Mouse (Mus musculus) stomach, embryonic 14.5 days (tissue): Measurements from ENCODE around the gene Pappa. TPM values are rescaled to one million over a fixed set of nuclear protein-coding genes. Genes with fewer than 3 reads are reported as not detected.

Experiments
- ATAC-seq: fragments of 200-750 bp; cut with Nextera tagmentation; 2 replicates; pipeline ENCODE4 v1.8.0; 2017; ENCODE audit warnings: low read depth, moderate TSS enrichment; ENCODE audit not compliant: insufficient number of reproducible peaks, insufficient read depth, low FRiP score
- H3K27ac ChIP-seq: fragments of 300-500 bp; sonication (generic); 2 replicates; pipeline ENCODE4 v1.5.1; 2014; ENCODE audit warnings: mild to moderate bottlenecking, low read length, moderate library complexity, mixed read lengths
- H3K27me3 ChIP-seq: fragments of 300-500 bp; sonication (generic); 2 replicates; pipeline ENCODE4 v1.6.1; 2014; ENCODE audit warnings: low read length, control low read depth, mixed read lengths; ENCODE audit not compliant: control insufficient read depth, insufficient read depth
- H3K36me3 ChIP-seq: fragments of 300-500 bp; sonication (generic); 2 replicates; pipeline ENCODE4 v1.6.1; 2014; ENCODE audit warnings: mild to moderate bottlenecking, control low read depth, low read length, moderate library complexity, mixed read lengths; ENCODE audit not compliant: control insufficient read depth, insufficient read depth
- H3K4me1 ChIP-seq: fragments of 300-500 bp; sonication (generic); 2 replicates; pipeline ENCODE4 v1.6.1; 2014; ENCODE audit warnings: low read length, control low read depth, mixed read lengths; ENCODE audit not compliant: control insufficient read depth, insufficient read depth
- H3K4me2 ChIP-seq: fragments of 300-500 bp; sonication (generic); replicated peaks from 2 replicates; pipeline ENCODE4 v1.6.1; 2014; ENCODE audit warnings: low read depth, low read length, control low read depth
- H3K4me3 ChIP-seq: fragments of 300-500 bp; sonication (generic); 2 replicates; pipeline ENCODE4 v1.5.1; 2014; ENCODE audit warnings: low read depth, low read length, control low read depth
- H3K9ac ChIP-seq: fragments of 300-500 bp; sonication (generic); replicated peaks from 2 replicates; pipeline ENCODE4 v1.6.1; 2014; ENCODE audit warnings: low read depth, mild to moderate bottlenecking, control low read depth, low read length, moderate library complexity, mixed read lengths
- H3K9me3 ChIP-seq: fragments of 300-500 bp; sonication (generic); 2 replicates; pipeline ENCODE4 v1.6.1; 2016; ENCODE audit warnings: low read depth, low read length, control low read depth; ENCODE audit not compliant: control insufficient read depth
- WGBS: fragments of 180-500 bp; shearing (Covaris S2); extraction: QIAGEN DNeasy Blood & Tissue Kit; methylation state at CpG from one replicate; pipeline ENCODE4 v1.1.7; 2014; 5-methylcytosine and 5-hydroxymethylcytosine counted together
- polyA plus RNA-seq: library from polyadenylated mRNA; unstranded; fragments of >200 nt; fragmentation: Nextera tagmentation; extraction: Ambion mirVana; gene quantifications from 2 replicates; pipeline ENCODE4 v1.2.1, GENCODE M21; 2014

Gene Pappa
- polyA plus RNA-seq, 1 experiment from 2014 or later: 1.3 TPM

DNA sequence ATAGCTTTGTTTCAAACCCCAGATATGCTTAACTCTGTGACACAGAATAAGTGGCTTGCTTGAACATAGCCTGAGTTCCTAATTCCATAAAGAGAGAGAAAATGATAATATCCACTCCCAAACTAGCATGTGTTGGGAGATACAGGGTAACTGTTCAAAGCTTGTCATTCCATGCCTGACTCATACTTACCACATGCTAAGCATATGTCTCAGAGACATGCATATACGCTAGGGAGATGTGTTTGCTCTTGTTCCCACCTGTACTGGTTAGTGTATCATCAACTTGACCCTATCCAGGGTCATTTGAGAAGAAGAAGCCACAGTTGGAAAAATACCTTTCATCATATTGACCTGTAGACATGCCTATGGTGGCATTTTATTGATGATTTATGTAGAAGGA, 63.7 kb downstream of the Pappa start:
- no peaks in the 10 kb centered on the region for H3K36me3 ChIP-seq
- no peak for ATAC-seq
- H3K27me3 ChIP-seq: no peaks in the 10 kb centered on the region
- no peak overlapping the region for H3K27ac ChIP-seq
- no peak overlapping the region for H3K9ac ChIP-seq
- WGBS: 88% methylated on average over 1 of the region's 1 CpGs
- H3K4me1 ChIP-seq: no peaks in the 10 kb centered on the region
- H3K4me2 ChIP-seq: no peak overlapping the region
- no peak overlapping the region for H3K4me3 ChIP-seq
- H3K9me3 ChIP-seq: no peaks in the 10 kb centered on the region

DNA sequence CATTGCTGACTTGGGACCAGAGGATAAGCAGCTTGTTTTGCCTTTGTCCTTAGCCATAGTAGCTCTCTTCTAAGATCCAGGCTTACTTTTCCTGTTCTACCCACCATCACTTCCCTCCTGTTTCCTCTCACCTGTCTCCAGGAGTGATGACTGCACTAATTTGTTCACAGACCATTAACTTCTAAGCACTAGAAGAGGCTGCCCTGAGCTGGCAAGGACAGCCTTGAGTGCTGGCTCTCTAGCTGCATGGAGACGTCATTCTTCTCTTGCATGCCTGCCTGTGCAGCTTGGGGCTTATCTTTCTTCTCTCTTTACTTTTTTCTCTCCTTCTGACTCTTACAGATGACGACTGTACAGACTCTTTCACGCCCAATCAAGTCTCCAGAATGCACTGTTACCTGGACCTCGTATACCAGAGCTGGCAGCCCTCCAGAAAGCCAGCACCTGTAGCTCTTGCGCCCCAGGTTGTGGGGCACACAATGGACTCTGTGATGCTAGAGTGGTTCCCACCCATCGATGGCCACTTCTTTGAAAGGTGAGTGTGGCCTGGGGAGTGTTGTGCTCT, 65.0 kb downstream of the Pappa start:
- Histone ChIP-seq H3K36me3 (no peaks in the 10 kb centered on the region), H3K4me2 (no peak overlapping the region), H3K4me3 (no peak overlapping the region), H3K4me1 (no peaks in the 10 kb centered on the region), H3K9me3 (no peaks in the 10 kb centered on the region), H3K27ac (no peak overlapping the region), H3K27me3 (no peaks in the 10 kb centered on the region), H3K9ac (no peak overlapping the region)
- 0 out of 2 replicates have a peak, but pooled peaks have one; percentile 28 for ATAC-seq
- WGBS: 67% methylated on average over 6 of the region's 6 CpGs

DNA sequence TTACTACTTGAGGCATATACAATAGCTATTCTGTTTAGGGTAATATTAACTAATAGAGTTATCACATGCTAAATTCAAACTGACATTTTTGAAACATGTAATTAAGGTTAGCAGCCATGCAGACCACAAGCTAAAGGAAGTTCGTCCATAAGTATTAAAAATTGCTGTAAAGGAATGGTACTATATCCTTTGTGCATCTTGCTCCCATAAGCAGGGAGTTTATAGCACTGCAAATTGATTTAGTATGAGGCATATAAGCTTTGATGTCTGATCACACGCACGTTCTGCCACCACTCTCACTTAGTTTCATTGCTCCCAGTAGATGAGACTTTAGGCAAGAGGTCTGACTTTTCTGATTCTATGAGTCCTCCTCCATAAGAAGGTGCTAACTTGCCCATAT, 68.8 kb downstream of the Pappa start:
- H3K36me3 ChIP-seq: no peaks in the 10 kb centered on the region
- no peak overlapping the region for H3K27ac ChIP-seq
- no peak overlapping the region for H3K4me2 ChIP-seq
- H3K9me3 ChIP-seq: no peaks in the 10 kb centered on the region
- H3K9ac ChIP-seq: no peak overlapping the region
- H3K27me3 ChIP-seq: no peaks in the 10 kb centered on the region
- no peak for ATAC-seq
- whole genome bisulfite sequencing: 77% methylated on average over 3 of the region's 3 CpGs
- H3K4me3 ChIP-seq: no peak overlapping the region
- H3K4me1 ChIP-seq: no peaks in the 10 kb centered on the region

DNA sequence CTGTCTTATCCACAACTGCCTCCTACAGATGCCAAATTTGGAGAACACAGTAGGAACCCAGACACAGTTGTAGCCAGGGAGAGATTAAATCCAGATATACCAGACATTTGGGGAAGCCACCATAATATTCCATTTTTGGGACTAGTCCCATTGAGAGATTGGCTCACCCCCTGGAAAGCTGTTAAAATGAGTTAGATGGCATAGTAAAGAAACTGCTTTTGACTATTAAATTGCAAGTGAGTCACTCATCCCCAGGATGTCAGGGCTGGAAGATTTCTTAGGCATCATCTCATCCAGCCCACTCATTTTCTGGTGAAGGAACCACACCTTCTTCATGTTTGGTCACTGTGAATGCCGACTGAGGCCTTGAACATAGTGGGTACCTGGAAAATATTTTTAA, 72.0 kb downstream of the Pappa start:
- no peak overlapping the region for H3K9ac ChIP-seq
- no peaks in the 10 kb centered on the region for H3K9me3 ChIP-seq
- H3K27ac ChIP-seq: no peak overlapping the region
- no peaks in the 10 kb centered on the region for H3K27me3 ChIP-seq
- no peak overlapping the region for H3K4me2 ChIP-seq
- no peaks in the 10 kb centered on the region for H3K4me1 ChIP-seq
- no peak for ATAC-seq
- H3K4me3 ChIP-seq: no peak overlapping the region
- no peaks in the 10 kb centered on the region for H3K36me3 ChIP-seq
- 79% methylated on average over 1 of the region's 1 CpGs for WGBS

DNA sequence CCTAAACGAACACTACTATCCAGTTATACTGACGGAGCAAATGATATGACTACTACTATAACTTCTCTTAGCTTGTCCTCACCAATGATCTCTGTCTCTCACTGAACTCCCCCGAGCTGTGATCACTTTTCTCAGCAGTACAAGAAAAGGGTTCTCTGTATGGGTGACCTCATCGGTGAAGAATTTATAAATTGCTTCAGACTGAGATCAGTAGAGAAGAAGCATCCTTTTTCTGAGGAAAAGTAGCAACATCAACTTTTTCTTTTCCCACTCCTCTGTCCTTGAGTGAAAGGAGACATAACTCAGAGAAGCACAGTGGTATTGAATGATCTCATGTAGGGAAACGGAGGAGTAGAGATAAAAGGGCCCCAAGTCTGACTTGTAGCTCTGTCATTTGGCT, 79.7 kb downstream of the Pappa start:
- no peak overlapping the region for H3K27ac ChIP-seq
- ATAC-seq: no peak
- WGBS: 69% methylated on average over 5 of the region's 5 CpGs
- no peak overlapping the region for H3K9ac ChIP-seq
- no peaks in the 10 kb centered on the region for H3K4me1 ChIP-seq
- H3K4me2 ChIP-seq: no peak overlapping the region
- H3K4me3 ChIP-seq: no peak overlapping the region
- H3K36me3 ChIP-seq: no peaks in the 10 kb centered on the region
- no peaks in the 10 kb centered on the region for H3K9me3 ChIP-seq
- no peaks in the 10 kb centered on the region for H3K27me3 ChIP-seq

DNA sequence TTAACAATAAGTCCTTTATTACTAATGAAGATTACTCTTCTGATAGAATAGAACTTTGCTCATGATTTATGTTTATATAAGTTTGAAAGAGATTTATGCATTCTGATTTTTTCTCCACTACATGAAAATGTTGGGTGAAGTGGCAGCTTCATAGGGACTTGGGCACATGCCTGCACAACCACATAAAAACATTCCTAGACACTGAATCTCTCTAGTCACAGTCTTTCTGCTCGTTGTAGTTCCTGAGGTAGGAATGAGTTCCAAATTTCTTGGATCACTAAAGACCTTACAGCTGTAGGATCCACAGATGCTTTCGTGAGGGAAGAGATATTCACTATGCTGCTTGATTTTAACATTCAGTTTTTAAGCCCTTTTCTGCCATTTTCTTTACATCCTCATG, 81.5 kb downstream of the Pappa start:
- no peaks in the 10 kb centered on the region for H3K36me3 ChIP-seq
- no peak overlapping the region for H3K4me3 ChIP-seq
- no peak for ATAC-seq
- H3K4me2 ChIP-seq: no peak overlapping the region
- H3K9ac ChIP-seq: no peak overlapping the region
- no peaks in the 10 kb centered on the region for H3K9me3 ChIP-seq
- no peaks in the 10 kb centered on the region for H3K4me1 ChIP-seq
- no peaks in the 10 kb centered on the region for H3K27me3 ChIP-seq
- WGBS: 87% methylated on average over 2 of the region's 2 CpGs
- H3K27ac ChIP-seq: no peak overlapping the region

DNA sequence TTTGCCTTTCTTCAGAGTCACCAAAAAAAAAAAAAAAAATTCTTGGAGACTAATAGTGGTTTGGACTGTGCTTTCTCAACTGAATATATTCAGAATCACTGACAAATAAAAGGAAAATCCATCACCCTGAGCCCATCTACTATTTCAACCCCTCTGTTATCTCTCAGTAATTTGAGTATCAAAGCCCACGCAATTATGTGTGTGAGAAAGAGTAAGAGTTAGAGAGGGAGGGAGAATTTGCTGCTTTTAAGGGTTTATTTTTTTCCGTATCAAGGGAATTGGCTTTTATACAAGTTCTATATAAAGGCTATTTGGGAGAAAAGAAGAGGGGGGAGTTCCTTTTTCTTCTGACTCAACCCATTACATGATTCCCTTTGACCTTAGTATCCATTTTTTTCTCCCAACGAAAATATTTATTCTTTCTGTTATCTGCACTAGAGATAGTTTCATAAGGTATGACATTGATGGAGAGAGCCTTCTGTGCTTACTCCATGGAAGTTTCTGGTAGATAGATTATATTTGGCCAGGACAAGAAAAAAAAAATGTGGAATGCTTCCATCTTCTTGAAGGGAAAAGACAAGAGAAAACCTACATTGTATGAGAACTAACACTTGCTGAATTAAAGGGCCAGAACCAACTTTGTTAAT, 85.5 kb downstream of the Pappa start:
- peak; percentile 67; the same call in 1 of the 2 replicates for ATAC-seq
- WGBS: 32% methylated on average over 3 of the region's 3 CpGs
- Histone ChIP-seq H3K27me3 (no peaks in the 10 kb centered on the region), H3K9me3 (no peaks in the 10 kb centered on the region), H3K27ac (no peak overlapping the region), H3K4me2 (no peak overlapping the region), H3K4me1 (no peaks in the 10 kb centered on the region), H3K4me3 (no peak overlapping the region), H3K9ac (no peak overlapping the region), H3K36me3 (no peaks in the 10 kb centered on the region)

DNA sequence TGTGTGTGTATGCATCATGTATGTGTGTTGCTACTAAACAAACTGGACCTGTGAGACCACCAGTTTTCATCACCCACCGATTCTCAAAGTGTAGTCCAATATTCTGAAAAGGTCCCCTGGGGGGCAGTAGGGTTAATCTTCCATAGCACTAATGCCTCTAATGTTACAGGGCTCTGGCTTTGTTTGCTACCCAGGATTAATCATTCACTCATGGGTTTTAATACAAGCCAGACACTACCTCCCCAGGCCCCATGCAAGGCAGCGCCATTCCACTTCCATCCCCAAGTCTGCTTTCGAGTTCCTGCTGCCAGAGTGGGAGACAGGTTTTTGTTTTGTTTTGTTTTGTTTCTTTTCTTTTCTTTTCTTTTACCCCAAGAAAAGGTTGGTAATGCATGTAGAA, 92.7 kb downstream of the Pappa start:
- no peaks in the 10 kb centered on the region for H3K36me3 ChIP-seq
- H3K4me3 ChIP-seq: no peak overlapping the region
- H3K27me3 ChIP-seq: no peaks in the 10 kb centered on the region
- H3K9ac ChIP-seq: no peak overlapping the region
- WGBS: 29% methylated on average over 3 of the region's 3 CpGs
- H3K4me1 ChIP-seq: peaks cover 9% of the 10 kb centered on the region
- ATAC-seq: no peak
- H3K27ac ChIP-seq: no peak overlapping the region
- no peak overlapping the region for H3K4me2 ChIP-seq
- H3K9me3 ChIP-seq: no peaks in the 10 kb centered on the region
